Mouse (Mus musculus) embryonic fibroblast, embryonic 13.5 days (primary cell): Measurements from ENCODE around the gene Vwa3b.

Experiments
- CTCF ChIP-seq: IDR thresholded peaks from 2 replicates; pipeline ENCODE4 v1.5.1; 2011; ENCODE audit warnings: mild to moderate bottlenecking, control low read depth, low read length, moderate library complexity, borderline replicate concordance; ENCODE audit not compliant: insufficient read depth
- POLR2A ChIP-seq: IDR thresholded peaks from 2 replicates; pipeline ENCODE4 v1.6.1; 2011; ENCODE audit warnings: low read depth, mild to moderate bottlenecking, control low read depth, low read length, moderate library complexity

DNA sequence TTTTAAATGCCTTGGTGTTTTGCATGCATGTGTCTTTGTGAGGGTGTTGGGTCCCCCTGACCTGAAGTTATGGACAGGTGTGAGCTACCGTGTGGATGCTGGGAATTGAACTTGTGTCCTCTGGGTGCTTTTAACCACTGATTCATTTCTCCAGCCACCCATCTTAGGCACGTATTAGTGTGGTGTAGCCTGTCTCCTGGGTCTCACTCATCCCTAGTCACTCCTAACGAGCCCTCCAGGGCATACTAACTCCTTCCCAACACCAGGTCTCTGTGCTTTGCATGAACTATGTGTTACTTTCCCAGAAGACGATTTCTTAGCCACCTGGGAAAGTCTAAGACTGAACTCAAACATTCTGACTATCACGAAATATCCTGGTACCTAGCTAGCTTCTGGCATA, 153.5 kb downstream of the Vwa3b start:
- TF ChIP-seq CTCF = no peak
- TF ChIP-seq POLR2A = no peak
